Mouse (Mus musculus): Measurements from ENCODE around the gene Atp13a3.

DNA sequence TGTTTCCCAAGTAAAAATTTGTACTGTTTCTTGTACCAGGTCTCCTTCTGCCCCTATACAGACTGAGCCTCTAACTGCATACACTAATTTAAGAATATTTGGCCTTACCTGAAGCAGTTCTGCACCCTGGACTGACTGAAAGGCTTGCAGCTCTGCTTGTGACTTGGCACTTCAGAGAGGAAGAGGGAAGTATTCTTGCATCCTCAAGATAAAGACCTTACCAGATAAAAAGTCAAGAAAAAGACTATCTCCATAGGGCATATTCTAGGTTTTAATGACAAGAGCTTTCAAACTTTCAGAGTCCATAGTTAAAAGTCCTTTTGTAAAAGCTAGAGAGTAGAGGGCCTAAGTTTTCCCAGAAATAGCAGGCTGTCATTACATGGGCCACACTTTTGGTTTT lies 95.1 kb downstream of the Atp13a3 start, which contains the start of gene Gp5:
- TF ChIP-seq POLR2A (IDR thresholded peaks at IDR 0.05; ENCODE audit: insufficient read depth, low read length) (no peak), CTCF (IDR thresholded peaks at IDR 0.05; ENCODE audit: low read depth, low read length) (no peak), EP300 (IDR thresholded peaks at IDR 0.05; ENCODE audit: insufficient read depth, low read depth, low read length) (no peak)
